Mouse (Mus musculus): ENCODE data around the gene Pla2g7. TPM values are rescaled to one million over a fixed set of nuclear protein-coding genes. Genes with fewer than 3 reads are reported as not detected.

Gene Pla2g7
- polyA plus RNA-seq, 1 experiment from 2014 or later: 8.4 TPM

DNA sequence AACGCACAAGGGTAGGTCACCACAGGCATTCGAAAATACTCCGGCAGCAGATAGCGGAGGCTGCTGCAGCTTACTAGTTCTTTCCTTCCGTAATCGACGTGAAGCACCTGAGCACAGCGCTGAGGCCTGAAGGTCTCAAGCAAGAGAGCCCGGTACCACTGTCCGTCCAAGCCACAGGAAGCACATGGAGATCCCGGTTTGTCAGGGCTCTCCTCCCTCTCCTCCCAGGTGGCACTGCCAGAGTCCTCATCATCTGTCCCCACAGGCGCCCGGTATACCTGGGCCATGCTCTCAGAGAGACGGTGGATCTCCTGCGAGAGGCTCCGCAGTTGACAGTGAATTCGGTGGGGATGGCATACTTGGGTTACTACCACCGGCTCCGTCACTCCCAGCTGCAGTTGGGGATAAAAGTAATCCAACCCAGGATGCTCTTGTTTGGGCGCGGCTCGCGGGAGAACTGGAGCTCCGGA, 61.2 kb downstream of the Pla2g7 start:
- 20% methylated on average over 24 of the region's 24 CpGs for WGBS
- Histone ChIP-seq H3K4me2 (peak overlapping the region; percentile 87), H3K27me3 (peaks cover 51% of the 10 kb centered on the region), H3K9me3 (peaks cover 5% of the 10 kb centered on the region), H3K4me3 (peak overlapping the region; percentile 48), H3K36me3 (no peaks in the 10 kb centered on the region), H3K4me1 (peaks cover 20% of the 10 kb centered on the region), H3K9ac (peak overlapping the region; percentile 53; the same call in 1 of the 2 replicates), H3K27ac (no peak overlapping the region)
- no peak for ATAC-seq (ENCODE audit: insufficient number of reproducible peaks, insufficient read depth, low FRiP score, low TSS enrichment, low read depth)

DNA sequence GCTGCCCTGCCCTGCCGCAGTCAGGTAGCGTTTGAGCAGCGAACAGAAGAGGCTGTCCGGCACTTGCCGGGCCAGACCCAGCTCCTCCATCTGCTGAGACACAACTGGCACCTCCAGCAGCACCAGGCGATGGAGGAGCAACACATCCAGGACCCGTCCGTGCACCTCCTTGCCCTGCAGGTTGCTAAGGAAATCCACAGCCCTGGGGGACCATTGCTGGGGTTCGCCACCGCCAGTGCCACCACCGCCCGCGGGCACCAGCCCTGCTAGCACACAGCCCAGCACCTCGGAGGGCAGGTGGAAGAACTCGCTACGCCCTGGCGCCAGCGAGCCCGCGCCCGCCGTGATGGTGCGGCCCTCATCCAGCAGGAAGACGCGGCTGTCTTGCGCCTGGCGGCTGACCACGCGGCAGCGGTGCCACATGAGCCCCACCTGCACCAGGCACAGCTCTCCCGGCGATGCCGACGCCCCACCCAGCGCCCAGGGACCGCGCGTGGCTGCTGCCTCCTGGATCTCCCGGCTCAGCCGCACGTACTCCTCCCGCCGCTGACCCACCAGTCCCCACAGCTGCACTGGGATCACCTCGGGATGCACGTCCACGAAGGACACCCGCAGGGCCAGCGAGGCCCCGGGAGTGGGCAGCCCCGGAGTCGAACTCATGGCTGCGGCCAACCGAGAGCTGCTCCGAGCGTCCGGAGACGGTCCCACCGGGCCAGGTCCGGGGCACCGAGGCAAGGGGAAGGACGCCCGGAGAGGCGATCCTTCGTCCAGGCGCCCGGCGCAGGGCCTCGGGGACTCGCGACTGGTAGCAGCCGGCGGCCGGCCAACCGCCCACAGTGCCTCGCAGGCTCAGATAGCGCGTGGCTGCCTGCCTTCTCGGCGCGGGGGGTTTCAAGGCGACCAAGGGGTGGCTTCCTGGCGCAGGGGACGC, 61.9 kb downstream of the Pla2g7 start, which contains the start of gene Tdrd6:
Gene Tdrd6 (minus strand): TSS at position 804 of the 931 bp plus-strand sequence.
- Histone ChIP-seq H3K9ac (peak within 1 kb of the TSS; percentile 53), H3K27me3 (peaks cover 51% of the 10 kb centered on the region), H3K4me3 (peak within 1 kb of the TSS; percentile 48), H3K27ac (no peak within 1 kb of the TSS), H3K4me1 (peaks cover 20% of the 10 kb centered on the region), H3K9me3 (peaks cover 5% of the 10 kb centered on the region), H3K4me2 (peak within 1 kb of the TSS; percentile 87), H3K36me3 (no peaks in the 10 kb centered on the region)
- 2% methylated on average over 76 of the region's 83 CpGs for WGBS
- peak; percentile 52; the same call in 1 of the 2 replicates for ATAC-seq (ENCODE audit: insufficient number of reproducible peaks, insufficient read depth, low FRiP score, low TSS enrichment, low read depth)

- Histone ChIP-seq H3K4me2 (peak overlapping the region; percentile 87), H3K9ac (peak overlapping the region; percentile 53; the same call in 1 of the 2 replicates), H3K4me1 (peaks cover 20% of the 10 kb centered on the region), H3K9me3 (peaks cover 5% of the 10 kb centered on the region), H3K27me3 (peaks cover 51% of the 10 kb centered on the region), H3K27ac (no peak overlapping the region), H3K36me3 (no peaks in the 10 kb centered on the region), H3K4me3 (peak overlapping the region; percentile 48)
- no peak for ATAC-seq (ENCODE audit: insufficient number of reproducible peaks, insufficient read depth, low FRiP score, low TSS enrichment, low read depth)
- WGBS: 42% methylated on average over 13 of the region's 13 CpGs
Measured at GRCm38 (mm10) chr17:43630427-43630760, 62.5 kb downstream of the Pla2g7 start.

GRCm38 (mm10) chr17:43637146-43637545, 69.2 kb downstream of the Pla2g7 start:
- no peak for ATAC-seq (ENCODE audit: insufficient number of reproducible peaks, insufficient read depth, low FRiP score, low TSS enrichment, low read depth)
- no peaks in the 10 kb centered on the region for H3K27me3 ChIP-seq
- H3K9ac ChIP-seq: no peak overlapping the region
- 95% methylated on average over 4 of the region's 4 CpGs for WGBS
- H3K9me3 ChIP-seq: no peaks in the 10 kb centered on the region
- H3K4me3 ChIP-seq: no peak overlapping the region
- H3K27ac ChIP-seq: no peak overlapping the region
- peaks cover 8% of the 10 kb centered on the region; the same call in 1 of the 2 replicates for H3K36me3 ChIP-seq
- no peak overlapping the region for H3K4me2 ChIP-seq
- H3K4me1 ChIP-seq: no peaks in the 10 kb centered on the region

GRCm38 (mm10) chr17:43640825-43641224, 72.9 kb downstream of the Pla2g7 start:
- Histone ChIP-seq H3K4me3 (no peak overlapping the region), H3K36me3 (peaks cover 28% of the 10 kb centered on the region), H3K27me3 (no peaks in the 10 kb centered on the region), H3K9me3 (no peaks in the 10 kb centered on the region), H3K27ac (no peak overlapping the region), H3K4me2 (no peak overlapping the region), H3K9ac (no peak overlapping the region), H3K4me1 (no peaks in the 10 kb centered on the region)
- whole genome bisulfite sequencing: 87% methylated on average over 1 of the region's 1 CpGs
- ATAC-seq (ENCODE audit: insufficient number of reproducible peaks, insufficient read depth, low FRiP score, low TSS enrichment, low read depth): no peak

DNA sequence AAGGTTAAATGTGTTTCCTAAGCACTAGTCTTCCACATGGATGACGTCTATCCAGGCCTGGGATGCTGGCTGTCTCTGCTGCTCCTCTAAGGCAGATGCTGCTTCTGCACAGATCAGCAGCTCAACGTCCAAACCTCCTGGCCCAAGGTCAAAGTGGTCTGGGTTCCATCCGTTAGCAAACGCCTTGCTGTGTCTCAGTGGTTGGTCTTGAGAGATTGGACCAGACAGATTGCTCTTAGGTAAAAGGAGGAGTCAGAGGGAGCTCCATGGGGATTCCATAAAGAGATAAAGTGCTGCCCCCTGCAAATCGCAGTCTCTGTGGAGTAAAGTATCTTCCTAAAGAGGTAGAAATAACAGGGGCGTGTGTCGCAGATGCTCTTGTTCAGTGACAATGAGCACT, 75.3 kb downstream of the Pla2g7 start:
- Histone ChIP-seq H3K4me2 (no peak overlapping the region), H3K4me1 (no peaks in the 10 kb centered on the region), H3K9ac (no peak overlapping the region), H3K27ac (no peak overlapping the region), H3K9me3 (no peaks in the 10 kb centered on the region), H3K4me3 (no peak overlapping the region), H3K36me3 (peaks cover 43% of the 10 kb centered on the region), H3K27me3 (no peaks in the 10 kb centered on the region)
- 82% methylated on average over 7 of the region's 7 CpGs for WGBS
- no peak for ATAC-seq (ENCODE audit: insufficient number of reproducible peaks, insufficient read depth, low FRiP score, low TSS enrichment, low read depth)

DNA sequence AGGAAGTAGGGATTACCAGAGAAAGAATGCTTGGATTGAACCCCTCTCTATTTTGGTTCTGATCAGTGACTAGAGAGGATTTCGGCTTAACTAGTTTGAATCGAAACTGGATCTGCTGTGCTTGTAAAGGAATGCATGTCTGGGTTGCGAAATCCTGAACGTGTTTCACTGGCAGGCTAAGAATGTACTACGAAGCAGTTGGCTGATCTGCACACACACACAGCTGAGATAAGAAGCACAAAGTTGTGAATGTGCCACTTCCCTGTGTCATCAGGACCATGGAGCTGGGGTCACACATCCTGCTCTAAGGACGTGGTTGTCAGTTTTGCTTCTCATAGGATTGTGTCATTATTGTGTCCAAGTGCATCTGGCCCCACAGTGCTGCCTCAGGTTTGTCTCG, 76.5 kb downstream of the Pla2g7 start:
- H3K36me3 ChIP-seq: peaks cover 46% of the 10 kb centered on the region
- no peak overlapping the region for H3K27ac ChIP-seq
- no peak overlapping the region for H3K9ac ChIP-seq
- H3K4me1 ChIP-seq: no peaks in the 10 kb centered on the region
- no peaks in the 10 kb centered on the region for H3K9me3 ChIP-seq
- WGBS: 69% methylated on average over 7 of the region's 7 CpGs
- H3K4me3 ChIP-seq: no peak overlapping the region
- no peak overlapping the region for H3K4me2 ChIP-seq
- ATAC-seq (ENCODE audit: insufficient number of reproducible peaks, insufficient read depth, low FRiP score, low TSS enrichment, low read depth): no peak
- H3K27me3 ChIP-seq: no peaks in the 10 kb centered on the region

GRCm38 (mm10) chr17:43645136-43645535, 77.2 kb downstream of the Pla2g7 start:
- ATAC-seq (ENCODE audit: insufficient number of reproducible peaks, insufficient read depth, low FRiP score, low TSS enrichment, low read depth): no peak
- H3K27ac ChIP-seq: no peak overlapping the region
- H3K9me3 ChIP-seq: no peaks in the 10 kb centered on the region
- WGBS: 84% methylated on average over 3 of the region's 3 CpGs
- no peaks in the 10 kb centered on the region for H3K4me1 ChIP-seq
- H3K9ac ChIP-seq: no peak overlapping the region
- peaks cover 49% of the 10 kb centered on the region for H3K36me3 ChIP-seq
- H3K27me3 ChIP-seq: no peaks in the 10 kb centered on the region
- no peak overlapping the region for H3K4me2 ChIP-seq
- H3K4me3 ChIP-seq: no peak overlapping the region

- Histone ChIP-seq H3K9me3 (no peaks in the 10 kb centered on the region), H3K27me3 (no peaks in the 10 kb centered on the region), H3K9ac (no peak overlapping the region), H3K4me1 (no peaks in the 10 kb centered on the region), H3K4me3 (no peak overlapping the region), H3K36me3 (peaks cover 59% of the 10 kb centered on the region), H3K27ac (no peak overlapping the region), H3K4me2 (no peak overlapping the region)
- 61% methylated on average over 5 of the region's 5 CpGs for WGBS
- ATAC-seq (ENCODE audit: insufficient number of reproducible peaks, insufficient read depth, low FRiP score, low TSS enrichment, low read depth): no peak
Measured at GRCm38 (mm10) chr17:43646925-43647324, 79.0 kb downstream of the Pla2g7 start.

DNA sequence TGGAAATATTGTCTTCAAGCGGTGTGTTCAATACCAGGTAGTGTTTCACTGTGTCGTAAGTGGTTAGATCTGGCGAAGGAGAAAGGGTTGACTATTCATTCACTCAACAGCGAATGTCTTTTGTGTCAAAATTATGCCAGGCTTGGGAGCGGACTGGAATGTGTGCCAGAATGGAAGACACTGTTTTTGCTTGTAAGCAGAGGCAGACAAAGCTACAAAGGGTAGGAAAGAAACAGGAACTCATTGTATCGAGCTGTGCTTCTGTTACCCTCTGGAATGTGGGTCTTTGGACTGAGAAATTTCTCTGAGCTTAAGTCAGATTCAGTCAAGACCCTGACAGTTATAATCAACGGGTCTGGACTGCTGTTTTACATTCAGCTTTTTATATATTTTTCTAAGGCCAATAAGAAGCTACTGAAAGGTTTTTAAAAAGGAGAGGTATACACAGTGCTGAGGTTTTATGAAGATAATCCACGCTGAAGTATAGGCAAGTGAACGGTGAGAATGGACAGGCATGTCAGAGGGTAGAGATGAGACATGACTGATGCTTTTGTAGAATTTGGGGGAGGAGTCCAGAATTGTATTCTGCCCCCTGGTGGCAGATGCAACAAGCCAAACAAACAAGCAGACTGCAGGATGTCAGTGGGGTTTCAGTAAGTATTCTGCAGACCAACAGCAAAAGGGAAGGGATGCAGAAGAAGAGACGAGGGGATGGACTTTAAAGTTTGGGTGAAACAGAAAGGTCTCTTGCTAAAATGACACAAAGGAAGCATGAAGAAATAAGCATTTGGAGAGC, 81.9 kb downstream of the Pla2g7 start:
- H3K27ac ChIP-seq: no peak overlapping the region
- H3K4me3 ChIP-seq: no peak overlapping the region
- no peaks in the 10 kb centered on the region for H3K27me3 ChIP-seq
- WGBS: 79% methylated on average over 10 of the region's 10 CpGs
- ATAC-seq (ENCODE audit: insufficient number of reproducible peaks, insufficient read depth, low FRiP score, low TSS enrichment, low read depth): no peak
- no peak overlapping the region for H3K9ac ChIP-seq
- no peaks in the 10 kb centered on the region for H3K4me1 ChIP-seq
- no peaks in the 10 kb centered on the region for H3K9me3 ChIP-seq
- H3K36me3 ChIP-seq: peaks cover 66% of the 10 kb centered on the region
- no peak overlapping the region for H3K4me2 ChIP-seq

DNA sequence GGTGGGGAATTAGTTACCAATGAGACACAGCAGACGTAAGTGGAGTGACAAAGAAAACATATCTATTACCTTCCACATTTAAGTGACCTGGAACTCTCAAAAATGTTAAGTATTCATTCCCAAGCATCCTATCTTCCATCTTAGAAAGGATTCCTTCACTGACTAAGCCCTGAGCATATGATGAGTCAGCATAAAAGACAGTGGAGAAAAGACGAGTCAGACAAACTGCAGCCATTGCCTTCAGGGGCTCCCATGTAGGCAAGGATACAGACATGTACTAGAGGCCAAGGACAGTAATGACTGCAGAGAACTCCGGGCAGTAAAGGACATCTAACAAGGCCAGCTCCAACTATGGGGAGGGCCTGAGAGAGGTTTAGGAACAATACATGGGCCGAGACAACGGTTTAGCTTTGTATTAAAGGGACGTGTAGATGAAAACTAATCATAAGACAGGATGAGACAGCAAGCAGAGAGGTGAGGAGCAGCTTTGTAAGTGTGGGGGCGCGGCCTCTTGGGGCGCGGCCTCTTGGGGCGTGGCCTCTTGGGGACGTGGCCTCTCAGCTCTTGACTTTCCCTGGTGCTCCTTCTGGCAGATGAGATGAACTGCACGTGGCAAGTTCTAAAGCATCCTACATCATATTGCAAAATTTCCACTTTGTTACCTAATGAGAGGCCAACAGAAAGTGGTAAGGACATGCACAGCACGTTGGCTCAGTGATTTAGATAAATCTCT, 83.6 kb downstream of the Pla2g7 start:
- Histone ChIP-seq H3K4me3 (no peak overlapping the region), H3K27me3 (no peaks in the 10 kb centered on the region), H3K9me3 (no peaks in the 10 kb centered on the region), H3K36me3 (peaks cover 55% of the 10 kb centered on the region), H3K4me1 (no peaks in the 10 kb centered on the region), H3K27ac (no peak overlapping the region), H3K9ac (no peak overlapping the region), H3K4me2 (no peak overlapping the region)
- no peak for ATAC-seq (ENCODE audit: insufficient number of reproducible peaks, insufficient read depth, low FRiP score, low TSS enrichment, low read depth)
- WGBS: 70% methylated on average over 14 of the region's 14 CpGs
